Mouse (Mus musculus): Measurements from ENCODE around the gene Cdc42ep4. TPM values are rescaled to one million over a fixed set of nuclear protein-coding genes. Genes with fewer than 3 reads are reported as not detected.

Cdc42ep4 gene
- total RNA-seq, 4 experiments from 2014 or later: 9.7 to 16.5 (median 14.7) TPM

DNA sequence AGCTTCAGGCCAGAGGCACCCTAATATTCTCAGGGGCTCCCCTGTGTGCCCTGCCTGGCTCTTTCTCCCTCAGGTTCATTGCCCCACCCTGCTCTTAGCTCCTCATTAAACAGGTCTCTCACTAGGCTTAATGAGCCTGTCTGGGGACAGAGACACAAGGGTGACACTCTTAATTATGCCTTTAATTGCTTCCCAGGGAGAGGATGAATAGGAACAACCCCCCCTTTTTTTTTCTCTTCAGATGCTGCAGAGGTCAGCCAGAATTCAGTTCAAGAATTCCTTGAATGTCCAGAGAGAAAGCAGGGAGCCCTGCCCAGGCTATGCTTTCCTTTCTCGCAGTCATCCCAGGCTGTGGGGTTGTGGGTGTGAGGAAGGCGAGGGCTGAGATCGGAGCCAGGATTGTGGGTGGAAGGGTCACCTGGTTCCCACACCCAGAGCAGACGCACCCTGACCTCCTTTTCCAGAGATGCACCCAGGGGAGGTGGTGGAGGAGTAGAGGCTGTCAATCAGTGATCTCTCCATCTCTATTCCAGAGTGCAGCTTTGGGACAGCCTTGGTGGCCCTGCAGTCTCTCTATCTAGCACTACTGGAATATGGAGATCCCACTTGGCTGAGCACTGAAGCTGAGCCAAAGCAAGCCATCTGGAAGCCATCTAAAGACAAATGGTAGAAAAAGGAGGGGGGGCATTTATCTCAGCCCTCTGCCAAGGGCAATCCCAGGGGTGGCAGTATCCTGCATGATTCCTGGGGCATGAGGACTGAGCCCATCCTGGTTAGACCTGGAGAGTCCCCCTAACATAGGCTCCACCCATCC, 26.2 kb downstream of the Cdc42ep4 start:
- DNase-seq (ENCODE audit: low spot score): peak; percentile 53

DNA sequence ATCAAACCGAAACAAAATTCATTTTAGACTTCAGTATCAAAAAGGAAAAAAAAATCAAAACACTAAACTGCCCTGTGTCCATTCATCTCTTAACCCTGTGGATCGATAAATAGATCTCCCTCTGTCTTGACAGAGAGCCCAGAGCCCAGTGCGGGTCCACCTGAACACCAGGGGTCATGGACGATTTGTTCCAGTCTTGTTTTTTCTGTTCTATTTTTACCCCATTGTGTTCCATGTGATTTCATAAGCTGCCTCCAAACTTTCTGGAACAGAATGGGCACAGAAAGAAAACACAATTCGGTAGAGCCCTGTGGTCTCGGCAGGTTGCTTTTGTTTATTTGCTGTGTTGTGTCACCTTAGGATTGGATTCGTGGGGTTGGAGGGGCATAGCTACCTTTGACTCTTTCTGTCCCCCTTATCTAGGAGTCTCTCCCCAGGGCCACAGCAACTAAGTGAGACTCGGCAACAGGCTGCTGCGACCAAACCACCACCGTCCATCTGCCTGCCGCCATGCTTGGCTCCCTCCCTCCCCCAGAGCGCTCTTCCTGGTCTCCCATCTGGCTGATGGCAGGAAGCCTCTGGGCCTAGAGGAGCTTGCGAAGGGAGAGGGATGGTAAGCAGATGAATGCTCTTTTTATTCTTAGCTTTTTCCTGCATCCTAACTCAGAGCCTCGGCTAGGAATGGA, 29.1 kb downstream of the Cdc42ep4 start:
- no peak for DNase-seq (ENCODE audit: low spot score)

- DNase-seq (ENCODE audit: low spot score): no peak
Observed at GRCm38 (mm10) chr11:113717767-113718424, 33.8 kb downstream of the Cdc42ep4 start.

- no peak for DNase-seq (ENCODE audit: low spot score)
Observed at GRCm38 (mm10) chr11:113716132-113716531, 35.5 kb downstream of the Cdc42ep4 start.

- no peak for DNase-seq (ENCODE audit: low spot score)
Observed at GRCm38 (mm10) chr11:113715078-113715674, 36.5 kb downstream of the Cdc42ep4 start.

DNA sequence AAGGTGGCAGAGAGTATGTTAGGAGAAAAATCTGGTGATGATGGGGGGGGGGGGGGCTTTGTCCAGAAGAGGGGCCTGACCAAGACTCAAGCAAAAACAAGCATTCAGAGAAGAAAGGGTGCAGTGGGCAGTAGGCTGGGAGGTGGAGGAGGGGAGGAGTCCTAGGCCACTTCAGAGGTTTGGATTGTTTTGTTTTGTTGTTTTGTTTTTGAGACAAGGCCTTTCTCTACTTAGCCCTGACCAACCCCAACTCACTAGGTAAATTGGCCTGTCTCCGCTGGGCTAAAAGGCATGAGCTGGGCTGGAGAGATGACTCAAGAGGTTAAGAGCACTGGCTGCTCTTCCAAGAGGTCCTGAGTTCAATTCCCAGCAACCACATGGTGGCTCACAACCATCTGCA, 40.6 kb downstream of the Cdc42ep4 start:
- no peak for DNase-seq (ENCODE audit: low spot score)

GRCm38 (mm10) chr11:113710257-113710777, 41.4 kb downstream of the Cdc42ep4 start:
- DNase-seq (ENCODE audit: low spot score): no peak

DNA sequence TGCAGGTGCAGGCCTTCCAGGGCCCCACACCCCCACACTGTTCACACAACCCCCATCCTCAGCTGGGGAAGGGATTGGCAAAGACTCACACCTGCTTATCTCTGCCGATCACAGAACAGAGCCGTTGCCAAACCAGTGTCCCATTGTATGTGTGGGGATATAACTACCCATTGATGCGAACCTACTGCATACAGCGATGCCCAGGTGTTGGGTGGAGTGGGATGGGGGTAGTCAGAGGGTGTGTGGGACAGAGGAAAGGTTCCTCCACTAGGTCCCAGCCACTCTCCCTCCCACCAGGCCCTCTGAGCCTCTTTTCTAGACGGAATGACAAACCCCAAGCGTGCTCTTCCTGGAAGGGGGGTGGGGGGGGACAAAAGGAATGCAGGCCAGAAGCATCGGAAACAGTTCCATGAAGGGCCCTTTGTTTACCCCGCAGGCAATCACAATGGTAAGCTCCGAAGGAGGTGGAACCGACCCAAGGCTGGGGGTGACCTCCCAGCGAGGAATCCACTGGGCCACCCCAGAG, 41.9 kb downstream of the Cdc42ep4 start, which contains the start of gene Cpsf4l:
TSS of gene Cpsf4l (minus strand) at position 287 of the 526 bp plus-strand sequence.
- DNase-seq (ENCODE audit: low spot score): no peak

DNA sequence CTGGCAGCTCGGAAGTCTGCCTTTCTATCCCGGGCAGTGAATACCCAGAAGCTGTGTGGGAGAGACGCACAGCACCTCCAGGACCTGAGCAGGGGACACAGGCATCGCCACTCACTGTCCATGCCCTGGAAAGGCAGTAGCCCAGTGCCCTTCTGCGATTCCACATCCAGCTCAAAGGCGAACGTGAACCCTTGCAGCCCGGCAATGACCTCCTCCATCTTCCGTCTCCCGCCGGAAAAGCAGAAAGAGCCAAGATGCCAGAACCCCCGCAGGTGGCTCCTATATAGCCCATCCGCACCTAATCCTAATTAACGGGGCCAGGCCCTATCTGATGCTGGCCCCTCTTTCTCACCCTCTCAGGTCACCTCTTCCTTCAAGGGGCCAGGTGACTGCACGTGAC, 42.4 kb downstream of the Cdc42ep4 start:
- no peak for DNase-seq (ENCODE audit: low spot score)

DNA sequence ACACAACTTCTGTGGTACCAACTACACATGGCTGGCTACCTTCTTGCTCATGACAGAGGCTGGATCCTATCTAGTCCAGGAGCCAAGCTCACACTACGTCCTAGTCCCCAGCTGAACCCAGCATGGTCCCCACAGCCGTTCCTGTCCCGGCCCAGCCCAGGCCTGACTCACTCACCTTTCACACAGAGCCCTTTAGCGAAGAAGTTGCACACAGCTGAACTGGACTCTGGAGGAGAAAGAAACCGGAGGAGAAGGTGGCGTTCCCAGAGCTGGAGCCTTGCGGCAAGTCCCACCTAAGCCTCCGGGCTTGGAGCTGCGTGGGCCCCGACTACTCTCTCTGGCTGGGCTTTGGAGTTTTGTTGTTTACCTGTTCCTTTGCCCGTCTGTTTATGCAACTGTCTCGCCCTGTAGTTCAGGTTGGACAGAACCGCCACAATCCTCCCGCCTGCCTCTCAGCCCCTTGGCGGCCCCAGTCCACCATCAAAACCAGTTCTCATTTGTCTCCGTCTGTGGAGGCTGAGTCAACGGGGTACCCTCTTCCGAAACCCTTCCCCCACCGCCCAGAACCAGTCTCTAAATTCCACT, 43.0 kb downstream of the Cdc42ep4 start:
- no peak for DNase-seq (ENCODE audit: low spot score)

- no peak for DNase-seq (ENCODE audit: low spot score)
Observed at GRCm38 (mm10) chr11:113705966-113706652, 45.6 kb downstream of the Cdc42ep4 start.

- DNase-seq (ENCODE audit: low spot score): peak; percentile 79
Observed at GRCm38 (mm10) chr11:113703758-113704157, 47.9 kb downstream of the Cdc42ep4 start.

- DNase-seq (ENCODE audit: low spot score): no peak
Observed at GRCm38 (mm10) chr11:113699643-113700042, 52.0 kb downstream of the Cdc42ep4 start.

DNA sequence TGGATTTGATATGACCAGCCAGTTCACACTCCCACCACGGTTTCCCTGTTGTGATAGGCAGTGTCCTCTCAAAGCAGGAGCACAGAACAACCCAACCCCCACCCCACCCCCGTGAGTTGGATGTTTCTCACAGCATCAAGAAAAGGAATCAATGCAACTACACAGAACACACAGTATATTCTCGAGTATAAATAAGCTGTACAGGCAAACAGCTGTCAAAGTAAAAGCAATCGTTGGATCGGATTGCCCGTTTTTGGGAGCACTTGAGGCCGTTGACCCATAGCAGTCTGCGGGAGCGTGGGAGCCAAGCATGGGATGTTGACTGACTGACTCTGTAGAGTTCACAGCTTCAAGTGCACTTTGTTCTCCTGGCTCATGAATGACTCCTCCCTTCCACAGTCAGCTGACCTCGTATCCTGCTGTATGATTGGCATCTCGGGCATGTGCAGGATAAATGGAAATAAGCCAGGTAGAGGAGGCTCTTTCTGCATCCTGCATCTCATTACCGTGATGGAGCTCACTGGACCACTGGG, 53.6 kb downstream of the Cdc42ep4 start:
- peak; percentile 34 for DNase-seq (ENCODE audit: low spot score)

DNA sequence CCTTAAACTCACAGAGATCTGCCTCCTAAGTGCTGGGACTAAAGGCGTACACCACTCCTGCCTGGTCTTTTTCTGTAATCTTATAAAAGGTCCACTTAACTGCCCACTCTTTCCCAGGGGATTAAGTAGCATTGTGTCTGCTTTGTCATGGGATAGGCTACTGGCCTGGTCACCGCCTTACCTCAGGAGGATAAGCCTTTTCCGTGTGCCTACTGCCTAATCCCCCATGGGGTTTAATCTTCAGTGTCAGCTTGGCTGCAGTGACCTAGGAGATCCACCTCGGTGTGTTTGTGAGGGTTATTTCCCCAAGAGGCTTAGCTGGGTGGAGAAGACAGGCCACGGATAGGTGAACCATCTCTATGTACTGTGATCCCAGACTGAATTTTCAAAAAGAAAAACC, 54.1 kb downstream of the Cdc42ep4 start:
- no peak for DNase-seq (ENCODE audit: low spot score)

DNA sequence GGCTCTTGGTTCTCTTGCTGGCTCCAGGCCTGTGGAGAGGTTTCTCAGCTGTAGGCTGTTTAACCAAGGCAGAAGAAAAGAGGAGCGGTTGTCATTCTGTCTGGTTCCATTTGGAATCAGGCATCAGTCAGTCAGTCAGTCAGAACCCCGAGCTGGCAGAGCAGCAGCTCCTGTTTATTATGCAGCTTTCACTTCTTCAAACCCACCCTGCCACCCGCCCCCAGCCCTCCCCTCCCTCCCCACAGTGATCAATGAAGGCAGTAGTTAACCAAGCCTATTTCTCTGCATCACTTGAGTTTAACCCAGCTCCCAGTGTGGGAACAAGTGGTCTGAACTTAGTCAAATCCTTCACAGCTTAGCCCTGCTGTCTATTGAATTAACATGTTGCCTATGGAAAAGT, 59.8 kb downstream of the Cdc42ep4 start:
- no peak for DNase-seq (ENCODE audit: low spot score)

GRCm38 (mm10) chr11:113691318-113691717, 60.4 kb downstream of the Cdc42ep4 start:
- no peak for DNase-seq (ENCODE audit: low spot score)

DNA sequence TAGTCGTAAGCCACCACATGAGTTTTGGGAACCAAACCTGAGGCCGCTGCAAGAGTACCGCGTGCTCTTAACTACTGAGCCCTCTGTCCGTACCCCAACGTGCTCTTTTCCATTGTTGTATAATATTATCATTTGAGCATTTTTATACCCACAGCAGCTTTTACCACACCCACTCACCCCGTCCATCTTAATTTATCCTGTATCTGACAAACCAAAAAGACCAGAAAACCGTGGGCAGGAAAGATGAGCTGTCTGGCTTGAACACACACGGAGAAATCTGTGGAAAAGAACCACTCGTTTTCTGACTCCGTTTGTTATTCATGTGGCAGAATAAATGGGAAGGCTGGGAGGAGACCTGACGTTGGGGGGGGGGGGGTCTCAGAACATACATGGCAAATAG, 61.2 kb downstream of the Cdc42ep4 start:
- no peak for DNase-seq (ENCODE audit: low spot score)

DNA sequence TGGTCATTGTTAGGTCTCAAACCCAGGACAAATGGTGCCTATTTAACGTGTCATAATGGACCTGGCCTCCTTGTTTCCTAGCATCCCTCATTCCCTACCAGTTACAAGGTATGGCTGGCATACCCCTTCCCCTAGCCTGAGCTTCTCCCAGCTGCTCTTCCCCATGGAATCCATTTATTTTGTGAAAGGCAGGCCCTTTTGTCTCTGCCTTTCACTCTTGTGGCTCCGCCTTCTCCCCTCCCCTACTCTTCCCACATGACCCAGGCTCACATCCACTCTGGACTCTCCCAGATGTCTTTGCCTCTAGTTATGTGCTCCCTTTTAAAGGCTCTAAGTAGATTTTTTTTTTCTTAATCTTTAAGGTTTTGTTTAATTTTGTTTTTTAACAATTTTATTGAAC, 64.7 kb downstream of the Cdc42ep4 start:
- no peak for DNase-seq (ENCODE audit: low spot score)

DNA sequence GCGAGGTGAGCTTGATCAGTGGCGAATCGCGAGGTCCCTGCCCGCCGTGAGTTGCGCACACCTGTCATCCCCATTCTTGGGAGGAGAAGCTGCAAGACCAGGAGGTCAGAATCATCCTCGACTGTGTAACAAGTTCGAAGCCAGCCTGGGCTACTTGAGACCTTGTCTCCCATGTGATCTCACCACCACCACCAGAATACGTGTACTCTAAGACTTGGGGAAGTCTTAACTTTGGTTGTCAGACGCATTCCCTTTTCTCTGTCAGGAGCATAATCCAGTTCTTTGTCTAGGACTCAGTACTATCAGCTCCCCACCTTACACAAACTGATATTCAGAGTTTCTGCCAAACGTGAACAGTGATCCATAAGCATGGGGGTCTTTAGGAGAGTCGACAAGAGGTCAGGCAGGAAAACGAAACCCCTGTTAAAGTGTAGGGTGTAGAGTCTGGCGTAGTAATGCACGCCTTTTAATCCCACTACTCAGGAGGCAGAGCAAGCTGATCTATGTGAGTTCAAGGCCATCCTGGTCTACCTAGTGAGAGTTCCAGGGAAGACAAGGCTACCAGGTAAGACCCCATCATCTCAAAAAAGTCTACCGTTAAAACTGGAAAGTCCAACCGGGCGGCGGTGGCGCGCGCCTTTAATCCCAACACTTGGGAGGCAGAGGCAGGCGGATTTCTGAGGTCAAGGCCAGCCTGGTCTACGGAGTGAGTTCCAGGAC, 66.8 kb downstream of the Cdc42ep4 start:
- DNase-seq (ENCODE audit: low spot score): no peak
